Mouse (Mus musculus) limb, embryonic 13.5 days (tissue): ENCODE measurements at regions not wholly inside any gene's neighbourhood (a gene's known extent, or its start where the extent isn't known, plus 50 kb on each side); places are given as distances from the start of the nearest gene placed in this dataset.

Experiments
- ATAC-seq: fragments of 200-750 bp; cut with Nextera tagmentation; 2 replicates; pipeline ENCODE4 v1.8.0; 2017; ENCODE audit warnings: low read depth, moderate number of reproducible peaks, moderate TSS enrichment; ENCODE audit not compliant: low FRiP score
- H3K27ac ChIP-seq: fragments of 300-500 bp; sonication (generic); 2 replicates; pipeline ENCODE4 v1.5.1; 2015; ENCODE audit warnings: inconsistent platforms, mild to moderate bottlenecking, moderate library complexity
- H3K27me3 ChIP-seq: fragments of 300-500 bp; sonication (generic); 2 replicates; pipeline ENCODE4 v1.6.1; 2015; ENCODE audit warnings: mild to moderate bottlenecking, inconsistent platforms
- H3K36me3 ChIP-seq: fragments of 300-500 bp; sonication (generic); 2 replicates; pipeline ENCODE4 v1.6.1; 2015; ENCODE audit warnings: inconsistent platforms, mild to moderate bottlenecking, moderate library complexity
- H3K4me1 ChIP-seq: fragments of 300-500 bp; sonication (generic); 2 replicates; pipeline ENCODE4 v1.6.1; 2015; ENCODE audit warnings: inconsistent platforms
- H3K4me2 ChIP-seq: fragments of 300-500 bp; sonication (generic); replicated peaks from 2 replicates; pipeline ENCODE4 v1.6.1; 2015; ENCODE audit warnings: inconsistent platforms, mild to moderate bottlenecking, moderate library complexity
- H3K4me3 ChIP-seq: fragments of 300-500 bp; sonication (generic); 2 replicates; pipeline ENCODE4 v1.5.1; 2015; ENCODE audit warnings: moderate library complexity, mild to moderate bottlenecking, inconsistent platforms
- H3K9ac ChIP-seq: fragments of 300-500 bp; sonication (generic); 2 replicates; pipeline ENCODE4 v1.6.1; 2015; ENCODE audit warnings: mild to moderate bottlenecking, inconsistent platforms
- H3K9me3 ChIP-seq: fragments of 300-500 bp; sonication (generic); 2 replicates; pipeline ENCODE4 v1.6.1; 2016; ENCODE audit warnings: inconsistent platforms
- WGBS: fragments of 180-500 bp; shearing (Covaris S2); methylation state at CpG from one replicate; pipeline ENCODE4 v1.1.7; 2015; 5-methylcytosine and 5-hydroxymethylcytosine counted together

DNA sequence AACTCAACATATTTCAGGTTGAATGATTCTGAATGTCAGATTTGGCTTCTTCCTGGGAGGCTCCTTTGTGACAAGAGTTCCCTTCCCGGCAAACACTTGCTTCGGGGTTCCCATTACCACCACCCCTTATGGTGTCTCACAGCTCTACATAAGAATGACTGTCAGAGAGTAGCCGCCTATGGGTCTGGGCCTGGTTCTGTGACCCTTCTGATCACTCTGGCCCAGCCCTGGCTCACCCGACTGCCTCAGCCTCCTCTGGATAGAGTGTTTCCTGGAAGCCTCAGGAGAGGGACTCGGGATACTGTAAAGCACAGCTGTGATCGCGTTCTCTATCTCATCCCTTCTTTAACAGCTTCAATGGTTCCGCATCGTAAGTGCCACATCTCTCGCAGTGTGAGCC is 363.0 kb upstream of the Cdh11 start:
- Histone ChIP-seq H3K4me3 (no peak overlapping the region), H3K4me1 (peaks cover 27% of the 10 kb centered on the region), H3K36me3 (no peaks in the 10 kb centered on the region), H3K9ac (no peak overlapping the region), H3K9me3 (no peaks in the 10 kb centered on the region), H3K27ac (no peak overlapping the region), H3K4me2 (no peak overlapping the region), H3K27me3 (no peaks in the 10 kb centered on the region)
- WGBS, result 61% methylated on average over 10 of the region's 10 CpGs
- no peak for ATAC-seq

- no peaks in the 10 kb centered on the region for H3K36me3 ChIP-seq
- H3K4me1 ChIP-seq, result peaks cover 16% of the 10 kb centered on the region; the same call in 1 of the 2 replicates
- no peak overlapping the region for H3K4me2 ChIP-seq
- WGBS, result 22% methylated on average over 7 of the region's 7 CpGs
- no peak overlapping the region for H3K9ac ChIP-seq
- ATAC-seq, result no peak
- no peak overlapping the region for H3K4me3 ChIP-seq
- no peaks in the 10 kb centered on the region for H3K9me3 ChIP-seq
- no peaks in the 10 kb centered on the region for H3K27me3 ChIP-seq
- H3K27ac ChIP-seq, result no peak overlapping the region
Measured at GRCm38 (mm10) chr8:103166623-103167316, 381.3 kb upstream of the Cdh11 start.

DNA sequence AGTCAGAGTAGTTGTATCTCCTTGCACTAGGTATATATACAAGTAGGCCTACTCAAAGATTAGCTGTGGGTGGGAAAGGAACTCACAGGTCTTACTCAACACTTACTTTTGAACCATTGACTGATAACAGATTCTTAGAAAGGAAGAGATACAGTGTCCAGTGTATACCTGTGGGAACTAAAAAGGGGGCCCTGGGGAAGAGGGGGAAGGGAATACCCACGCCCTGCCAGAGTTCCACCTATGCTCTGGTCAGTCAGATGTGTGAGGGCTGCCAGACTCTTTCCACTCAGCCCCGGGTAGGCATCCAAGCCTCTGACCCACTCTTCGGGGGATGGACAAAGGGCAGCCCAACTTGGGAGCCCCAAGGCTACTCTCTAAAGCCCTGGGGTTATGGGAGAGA is 387.9 kb upstream of the Cdh11 start:
- Histone ChIP-seq H3K4me2 (no peak overlapping the region), H3K9me3 (no peaks in the 10 kb centered on the region), H3K27ac (no peak overlapping the region), H3K9ac (no peak overlapping the region), H3K36me3 (no peaks in the 10 kb centered on the region), H3K4me1 (no peaks in the 10 kb centered on the region), H3K4me3 (no peak overlapping the region), H3K27me3 (no peaks in the 10 kb centered on the region)
- ATAC-seq, result no peak
- WGBS, result 89% methylated on average over 3 of the region's 3 CpGs

DNA sequence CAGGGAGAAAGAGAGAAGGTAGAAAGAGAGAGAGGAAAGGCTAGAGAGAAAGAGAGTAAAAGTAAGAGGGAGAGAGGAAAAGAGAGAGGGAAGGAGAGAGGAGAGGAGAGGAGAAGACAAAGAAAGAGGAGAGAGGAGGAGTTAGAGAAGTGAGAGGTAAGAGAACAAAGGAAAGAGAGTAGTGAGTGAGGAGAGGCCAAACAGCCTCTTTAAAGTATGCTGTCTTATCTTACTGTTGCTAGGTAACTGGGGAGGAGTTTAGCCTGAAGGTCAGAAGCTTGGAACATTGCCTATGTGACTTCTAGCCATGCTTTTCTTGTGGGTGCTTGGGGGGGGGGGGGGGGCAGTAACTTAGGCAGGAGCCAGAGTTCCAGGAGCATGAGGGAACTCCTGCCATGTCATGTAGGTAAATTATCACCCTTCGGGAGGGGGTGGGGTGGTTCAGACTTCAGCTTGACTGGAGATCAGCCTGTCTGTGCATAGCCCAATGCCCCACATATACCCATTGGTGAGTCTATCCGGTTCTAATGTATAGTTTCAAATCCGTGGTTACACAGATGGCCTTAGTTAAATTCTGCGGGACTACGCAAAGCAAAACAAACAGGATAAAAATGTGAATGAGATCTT is 388.5 kb upstream of the Cdh11 start:
- Histone ChIP-seq H3K4me1 (no peaks in the 10 kb centered on the region), H3K27ac (no peak overlapping the region), H3K36me3 (no peaks in the 10 kb centered on the region), H3K27me3 (no peaks in the 10 kb centered on the region), H3K9me3 (no peaks in the 10 kb centered on the region), H3K9ac (no peak overlapping the region), H3K4me2 (no peak overlapping the region), H3K4me3 (no peak overlapping the region)
- WGBS, result 67% methylated on average over 5 of the region's 5 CpGs
- ATAC-seq, result no peak

DNA sequence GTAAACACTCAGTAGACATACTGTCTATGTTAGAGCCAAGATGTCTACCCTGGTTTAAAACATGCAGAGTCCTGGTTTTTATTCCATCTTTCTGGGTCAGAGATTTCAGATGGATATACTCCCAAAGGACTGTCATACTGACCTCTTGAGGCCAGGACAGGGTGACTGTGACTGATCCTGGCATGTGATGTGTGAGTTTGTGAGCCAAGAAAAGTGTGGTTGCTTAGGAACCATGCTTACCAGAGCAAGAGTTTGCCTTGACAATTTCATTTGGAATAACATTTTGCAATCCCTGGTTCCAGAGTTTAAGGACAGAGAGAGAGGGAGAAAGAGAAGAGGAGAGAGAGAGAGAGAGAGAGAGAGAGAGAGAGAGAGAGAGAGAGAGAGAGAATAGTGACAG is 395.2 kb upstream of the Cdh11 start:
- Histone ChIP-seq H3K4me2 (no peak overlapping the region), H3K9ac (no peak overlapping the region), H3K27me3 (no peaks in the 10 kb centered on the region), H3K36me3 (no peaks in the 10 kb centered on the region), H3K4me1 (no peaks in the 10 kb centered on the region), H3K4me3 (no peak overlapping the region), H3K27ac (no peak overlapping the region), H3K9me3 (no peaks in the 10 kb centered on the region)
- no peak for ATAC-seq

DNA sequence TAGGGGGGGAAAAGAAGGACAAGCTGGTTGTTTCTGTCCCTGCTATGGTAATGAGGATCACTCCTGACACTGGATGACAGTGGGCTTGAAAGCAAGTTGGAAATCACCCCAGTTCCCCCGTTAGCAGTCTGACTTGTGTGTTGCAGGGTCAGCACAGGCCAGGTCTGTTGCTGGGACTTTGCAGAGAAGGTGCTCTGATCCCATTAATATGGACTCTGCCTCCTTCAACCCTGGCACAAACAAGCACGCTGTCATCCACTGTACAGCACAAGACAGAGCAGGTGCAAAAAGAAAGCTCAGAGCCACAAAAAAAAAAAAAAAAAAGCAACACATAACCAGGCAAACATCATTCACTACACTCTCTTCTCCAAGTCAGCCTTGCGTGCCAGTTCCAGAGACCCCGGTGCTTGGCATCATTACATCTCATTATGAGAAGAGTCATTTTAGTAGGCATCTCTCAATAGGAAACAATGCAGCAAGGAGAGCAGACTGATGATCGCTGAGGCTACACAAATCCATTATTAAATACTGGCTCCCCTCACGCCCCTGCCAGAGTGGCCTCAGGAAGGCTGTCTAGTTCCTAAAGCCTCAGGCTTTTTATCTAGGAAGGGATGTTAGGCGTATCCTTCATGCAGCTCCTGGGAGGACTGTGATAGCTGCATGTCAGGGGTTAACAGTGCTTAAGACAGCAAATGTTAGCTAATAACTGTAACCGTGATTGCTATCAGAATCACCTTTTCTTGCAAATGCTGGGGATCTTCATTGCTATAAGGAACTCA is 403.5 kb upstream of the Cdh11 start:
- WGBS, result 76% methylated on average over 8 of the region's 8 CpGs

GRCm38 (mm10) chr8:103198251-103198650 is 412.8 kb upstream of the Cdh11 start:
- 71% methylated on average over 3 of the region's 3 CpGs for WGBS
- H3K36me3 ChIP-seq, result no peaks in the 10 kb centered on the region
- no peak overlapping the region for H3K4me3 ChIP-seq
- H3K9ac ChIP-seq, result no peak overlapping the region; the same call in 1 of the 2 replicates
- peaks cover 33% of the 10 kb centered on the region for H3K4me1 ChIP-seq
- H3K4me2 ChIP-seq, result no peak overlapping the region
- H3K27me3 ChIP-seq, result no peaks in the 10 kb centered on the region
- ATAC-seq, result no peak
- H3K27ac ChIP-seq, result no peak overlapping the region
- H3K9me3 ChIP-seq, result peaks cover 4% of the 10 kb centered on the region; the same call in 1 of the 2 replicates

More for the DNA sequence above, 403.5 kb upstream of the Cdh11 start:
- H3K4me1 ChIP-seq, result no peaks in the 10 kb centered on the region; the same call in 1 of the 2 replicates
- H3K27ac ChIP-seq, result no peak overlapping the region
- no peaks in the 10 kb centered on the region for H3K36me3 ChIP-seq
- no peak for ATAC-seq
- H3K4me2 ChIP-seq, result no peak overlapping the region
- H3K27me3 ChIP-seq, result no peaks in the 10 kb centered on the region
- H3K4me3 ChIP-seq, result no peak overlapping the region
- H3K9me3 ChIP-seq, result peaks cover 3% of the 10 kb centered on the region; the same call in 1 of the 2 replicates
- no peak overlapping the region for H3K9ac ChIP-seq

- ATAC-seq, result peak; percentile 84
- Histone ChIP-seq H3K4me3 (no peak overlapping the region), H3K9ac (no peak overlapping the region), H3K9me3 (no peaks in the 10 kb centered on the region), H3K4me2 (no peak overlapping the region), H3K27ac (peak overlapping the region; percentile 61), H3K27me3 (no peaks in the 10 kb centered on the region), H3K4me1 (peaks cover 28% of the 10 kb centered on the region), H3K36me3 (no peaks in the 10 kb centered on the region)
- 35% methylated on average over 11 of the region's 11 CpGs for WGBS
Measured at GRCm38 (mm10) chr8:103199696-103200615, 414.5 kb upstream of the Cdh11 start.

GRCm38 (mm10) chr8:103203710-103204109 is 418.3 kb upstream of the Cdh11 start:
- no peaks in the 10 kb centered on the region for H3K36me3 ChIP-seq
- no peak for ATAC-seq
- H3K4me3 ChIP-seq, result no peak overlapping the region
- H3K27ac ChIP-seq, result no peak overlapping the region
- 44% methylated on average over 1 of the region's 1 CpGs for WGBS
- H3K9me3 ChIP-seq, result no peaks in the 10 kb centered on the region
- no peak overlapping the region for H3K4me2 ChIP-seq
- H3K9ac ChIP-seq, result no peak overlapping the region
- H3K4me1 ChIP-seq, result peaks cover 13% of the 10 kb centered on the region
- no peaks in the 10 kb centered on the region for H3K27me3 ChIP-seq

GRCm38 (mm10) chr8:103214606-103215005 is 429.2 kb upstream of the Cdh11 start:
- H3K27me3 ChIP-seq, result no peaks in the 10 kb centered on the region
- no peaks in the 10 kb centered on the region for H3K4me1 ChIP-seq
- WGBS, result 58% methylated on average over 2 of the region's 2 CpGs
- H3K9me3 ChIP-seq, result no peaks in the 10 kb centered on the region
- no peak overlapping the region for H3K9ac ChIP-seq
- H3K27ac ChIP-seq, result no peak overlapping the region
- no peak overlapping the region for H3K4me2 ChIP-seq
- H3K36me3 ChIP-seq, result no peaks in the 10 kb centered on the region
- no peak overlapping the region for H3K4me3 ChIP-seq
- no peak for ATAC-seq

GRCm38 (mm10) chr8:103230741-103231475 is 445.5 kb upstream of the Cdh11 start:
- 69% methylated on average over 9 of the region's 9 CpGs for WGBS
- H3K4me2 ChIP-seq, result no peak overlapping the region
- H3K27ac ChIP-seq, result peak overlapping the region; percentile 4; the same call in 1 of the 2 replicates
- H3K4me1 ChIP-seq, result peaks cover 29% of the 10 kb centered on the region
- ATAC-seq, result no peak
- H3K9ac ChIP-seq, result no peak overlapping the region
- no peaks in the 10 kb centered on the region for H3K36me3 ChIP-seq
- no peaks in the 10 kb centered on the region for H3K27me3 ChIP-seq
- no peaks in the 10 kb centered on the region for H3K9me3 ChIP-seq
- no peak overlapping the region for H3K4me3 ChIP-seq
